Mouse (Mus musculus): ENCODE measurements around the gene Tent2. TPM values are rescaled to one million over a fixed set of nuclear protein-coding genes. Genes with fewer than 3 reads are reported as not detected.

The Tent2 gene
- 10.9 and 15.9 TPM in 2 replicates for polyA plus RNA-seq (2012; rRNA removed)

GRCm38 (mm10) chr13:93191831-93192645 lies at the start of gene Tent2:
Gene Tent2, minus strand, starts transcription at chr13:93192385.
- TF ChIP-seq POLR2A (IDR thresholded peaks at IDR 0.05; ENCODE audit: low read depth, low read length) (peak; percentile 67), CTCF (conservative IDR thresholded peaks at IDR 0.05; ENCODE audit: insufficient read depth, insufficient read length, low read depth, low read length) (no peak)
- under 1% methylated on average over 72 of the region's 72 CpGs for WGBS
- H3K4me1 ChIP-seq (ENCODE audit: control insufficient read depth, insufficient read depth, low read length): peaks cover 11% of the 10 kb centered on the region; the same call in 1 of the 2 replicates

GRCm38 (mm10) chr13:93241180-93241579 lies 49.0 kb upstream of the Tent2 start:
- DNase-seq: no peak
- Histone ChIP-seq H3K27ac (ENCODE audit: insufficient read depth, low read depth, low read length) (no peak overlapping the region), H3K4me3 (ENCODE audit: insufficient read depth, low read depth, low read length) (no peak overlapping the region), H3K4me1 (ENCODE audit: control insufficient read depth, insufficient read depth, low read length) (peaks cover 10% of the 10 kb centered on the region; the same call in 1 of the 2 replicates), H3K27me3 (replicated peaks; ENCODE audit: control insufficient read depth, insufficient read depth, low read length) (no peaks in the 10 kb centered on the region), H3K36me3 (ENCODE audit: control insufficient read depth, insufficient read depth, low read length) (no peaks in the 10 kb centered on the region)
- 83% methylated on average over 3 of the region's 3 CpGs for WGBS
- no peak for TF ChIP-seq CTCF (conservative IDR thresholded peaks at IDR 0.05; ENCODE audit: insufficient read depth, insufficient read length, low read depth, low read length)
- no peak for TF ChIP-seq POLR2A (IDR thresholded peaks at IDR 0.05; ENCODE audit: low read depth, low read length)

More at GRCm38 (mm10) chr13:93191831-93192645, at the start of gene Tent2:
- Histone ChIP-seq H3K27me3 (replicated peaks; ENCODE audit: control insufficient read depth, insufficient read depth, low read length) (no peaks in the 10 kb centered on the region), H3K36me3 (ENCODE audit: control insufficient read depth, insufficient read depth, low read length) (no peaks in the 10 kb centered on the region), H3K27ac (ENCODE audit: insufficient read depth, low read depth, low read length) (peak within 1 kb of the TSS; percentile 63), H3K4me3 (ENCODE audit: insufficient read depth, low read depth, low read length) (peak within 1 kb of the TSS; percentile 64)
- peak; percentile 98 for DNase-seq

GRCm38 (mm10) chr13:93239561-93239960 lies 47.4 kb upstream of the Tent2 start:
- Histone ChIP-seq H3K27ac (ENCODE audit: insufficient read depth, low read depth, low read length) (no peak overlapping the region), H3K27me3 (replicated peaks; ENCODE audit: control insufficient read depth, insufficient read depth, low read length) (no peaks in the 10 kb centered on the region), H3K4me3 (ENCODE audit: insufficient read depth, low read depth, low read length) (no peak overlapping the region), H3K36me3 (ENCODE audit: control insufficient read depth, insufficient read depth, low read length) (no peaks in the 10 kb centered on the region), H3K4me1 (ENCODE audit: control insufficient read depth, insufficient read depth, low read length) (peaks cover 10% of the 10 kb centered on the region; the same call in 1 of the 2 replicates)
- TF ChIP-seq POLR2A (IDR thresholded peaks at IDR 0.05; ENCODE audit: low read depth, low read length) (no peak), CTCF (conservative IDR thresholded peaks at IDR 0.05; ENCODE audit: insufficient read depth, insufficient read length, low read depth, low read length) (no peak)
- WGBS: 47% methylated on average over 5 of the region's 7 CpGs
- DNase-seq: no peak

GRCm38 (mm10) chr13:93239134-93239533 lies 46.9 kb upstream of the Tent2 start:
- H3K27me3 ChIP-seq (replicated peaks; ENCODE audit: control insufficient read depth, insufficient read depth, low read length): no peaks in the 10 kb centered on the region
- no peak for TF ChIP-seq CTCF (conservative IDR thresholded peaks at IDR 0.05; ENCODE audit: insufficient read depth, insufficient read length, low read depth, low read length)
- no peak for TF ChIP-seq POLR2A (IDR thresholded peaks at IDR 0.05; ENCODE audit: low read depth, low read length)
- peaks cover 10% of the 10 kb centered on the region; the same call in 1 of the 2 replicates for H3K4me1 ChIP-seq (ENCODE audit: control insufficient read depth, insufficient read depth, low read length)
- H3K36me3 ChIP-seq (ENCODE audit: control insufficient read depth, insufficient read depth, low read length): no peaks in the 10 kb centered on the region
- no peak for DNase-seq
- no peak overlapping the region for H3K4me3 ChIP-seq (ENCODE audit: insufficient read depth, low read depth, low read length)
- H3K27ac ChIP-seq (ENCODE audit: insufficient read depth, low read depth, low read length): no peak overlapping the region
- 91% methylated on average over 9 of the region's 9 CpGs for WGBS

- H3K27ac ChIP-seq (ENCODE audit: insufficient read depth, low read depth, low read length): peak overlapping the region; percentile 13; the same call in 1 of the 2 replicates
- 45% methylated on average over 9 of the region's 9 CpGs for WGBS
These were observed 45.7 kb upstream of the Tent2 start for GRCm38 (mm10) chr13:93237677-93238398.

GRCm38 (mm10) chr13:93234267-93235039 lies 42.3 kb upstream of the Tent2 start:
- peak; percentile 52 for DNase-seq
- WGBS: 82% methylated on average over 4 of the region's 4 CpGs
- Histone ChIP-seq H3K4me1 (ENCODE audit: control insufficient read depth, insufficient read depth, low read length) (peaks cover 7% of the 10 kb centered on the region; the same call in 1 of the 2 replicates), H3K27me3 (replicated peaks; ENCODE audit: control insufficient read depth, insufficient read depth, low read length) (no peaks in the 10 kb centered on the region), H3K36me3 (ENCODE audit: control insufficient read depth, insufficient read depth, low read length) (no peaks in the 10 kb centered on the region), H3K4me3 (ENCODE audit: insufficient read depth, low read depth, low read length) (no peak overlapping the region), H3K27ac (ENCODE audit: insufficient read depth, low read depth, low read length) (no peak overlapping the region)
- TF ChIP-seq POLR2A (IDR thresholded peaks at IDR 0.05; ENCODE audit: low read depth, low read length) (no peak), CTCF (conservative IDR thresholded peaks at IDR 0.05; ENCODE audit: insufficient read depth, insufficient read length, low read depth, low read length) (no peak)

More at GRCm38 (mm10) chr13:93237677-93238398, 45.7 kb upstream of the Tent2 start:
- TF ChIP-seq CTCF (conservative IDR thresholded peaks at IDR 0.05; ENCODE audit: insufficient read depth, insufficient read length, low read depth, low read length): no peak
- no peak for TF ChIP-seq POLR2A (IDR thresholded peaks at IDR 0.05; ENCODE audit: low read depth, low read length)
- no peaks in the 10 kb centered on the region for H3K27me3 ChIP-seq (replicated peaks; ENCODE audit: control insufficient read depth, insufficient read depth, low read length)
- no peaks in the 10 kb centered on the region for H3K36me3 ChIP-seq (ENCODE audit: control insufficient read depth, insufficient read depth, low read length)
- H3K4me3 ChIP-seq (ENCODE audit: insufficient read depth, low read depth, low read length): no peak overlapping the region
- peaks cover 7% of the 10 kb centered on the region; the same call in 1 of the 2 replicates for H3K4me1 ChIP-seq (ENCODE audit: control insufficient read depth, insufficient read depth, low read length)
- DNase-seq: peak; percentile 76
